8 mouse cellular contexts compared by ENCODE assay signal in the genomic region with DNA sequence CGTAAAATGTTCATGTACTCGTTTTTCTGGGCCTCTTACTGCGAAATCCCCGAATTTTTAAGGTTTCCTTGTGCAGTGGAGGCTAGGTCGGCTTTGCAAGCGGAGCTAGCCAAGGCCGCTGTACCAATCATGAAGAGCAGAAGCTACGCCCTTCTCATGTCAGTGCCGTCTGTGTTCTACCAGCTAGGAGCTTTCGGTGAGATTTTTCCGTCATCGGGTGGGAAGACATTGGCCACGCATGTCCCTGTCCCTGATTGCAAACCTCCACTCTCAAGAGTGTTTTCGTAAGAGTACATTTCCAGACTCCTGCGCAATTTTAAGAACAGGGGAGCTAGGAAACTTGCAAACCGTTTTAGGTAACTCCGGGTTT. TPM values are rescaled to one million over a fixed set of nuclear protein-coding genes. Genes with fewer than 3 reads are reported as not detected.
DNase-seq lines count a peak whose midpoint lies in the region; ATAC-seq and TF ChIP-seq lines count a peak whose summit lies in the region.

No protein-coding gene starts in this region.

- H3ac ChIP-seq in C2C12 (ENCODE audit: control insufficient read depth, insufficient read length, low read depth): peak overlapping the region; percentile 56

- TF ChIP-seq CTCF in C2C12 (IDR thresholded peaks at IDR 0.05; ENCODE audit: control insufficient read depth, insufficient read depth, insufficient read length) (no peak), Patski (IDR thresholded peaks at IDR 0.05) (no peak)
- TF ChIP-seq CTCF in lung, adult 2 months (IDR thresholded peaks at IDR 0.05; ENCODE audit: insufficient read depth, low read length): no peak

- 1% methylated on average over 17 of the region's 17 CpGs for WGBS in embryonic facial prominence, embryonic 10.5 days
- whole genome bisulfite sequencing in heart, embryonic 16.5 days: 2% methylated on average over 17 of the region's 17 CpGs
- WGBS in lung, adult 2 months: 1% methylated on average over 17 of the region's 17 CpGs
- under 1% methylated on average over 17 of the region's 17 CpGs for WGBS in neural tube, embryonic 13.5 days

- H3K9me3 ChIP-seq in embryonic facial prominence, embryonic 10.5 days: no peaks in the 10 kb centered on the region
- H3K9me3 ChIP-seq in heart, embryonic 16.5 days (replicated peaks; ENCODE audit: control insufficient read depth, low read length): no peaks in the 10 kb centered on the region
- no peaks in the 10 kb centered on the region for H3K9me3 ChIP-seq in neural tube, embryonic 13.5 days

- H3K4me3 ChIP-seq in C2C12 (ENCODE audit: insufficient read depth, poor library complexity, severe bottlenecking): peak overlapping the region; percentile 33
- H3K4me3 ChIP-seq in embryonic facial prominence, embryonic 10.5 days: peak overlapping the region; percentile 94
- peak overlapping the region; percentile 99 for H3K4me3 ChIP-seq in heart, embryonic 16.5 days (ENCODE audit: low read length)
- H3K4me3 ChIP-seq in lung, adult 2 months (replicated peaks; ENCODE audit: extremely low read depth, low read depth, low read length): peak overlapping the region; percentile 54
- H3K4me3 ChIP-seq in neural tube, embryonic 13.5 days: peak overlapping the region; percentile 89

- in situ Hi-C loops in Patski (cut with MboI; ENCODE audit: low pct_unique_long_range_greater_than_20kb): loop anchor here (5.0 kb wide), 3 partner anchors 77 to 377 kb away; a partner anchor contains a TSS

- peaks cover 28% of the 10 kb centered on the region for H3K4me1 ChIP-seq in embryonic facial prominence, embryonic 10.5 days
- H3K4me1 ChIP-seq in heart, embryonic 16.5 days (ENCODE audit: control insufficient read depth, insufficient read depth, low read length): peaks cover 29% of the 10 kb centered on the region
- H3K4me1 ChIP-seq in lung, adult 2 months (ENCODE audit: control insufficient read depth, insufficient read depth, low read length): peaks cover 5% of the 10 kb centered on the region
- peaks cover 39% of the 10 kb centered on the region for H3K4me1 ChIP-seq in neural tube, embryonic 13.5 days (replicated peaks)

- no peak for DNase-seq in Patski (ENCODE audit: low read depth, low spot score)
- peak; percentile 54 for DNase-seq in embryonic facial prominence, embryonic 10.5 days (ENCODE audit: low spot score)
- peak; percentile 48 to 62 for DNase-seq in kidney, postnatal 36 days
- DNase-seq in lung, adult 2 months: peak; percentile 53
- peak; percentile 51 for DNase-seq in thymus, postnatal 14 days

- peaks cover 26% of the 10 kb centered on the region for H3K79me3 ChIP-seq in C2C12 (ENCODE audit: low read depth)

- peak overlapping the region; percentile 80 for H3K9ac ChIP-seq in heart, embryonic 16.5 days (ENCODE audit: low read length)
- peak overlapping the region; percentile 75 for H3K9ac ChIP-seq in neural tube, embryonic 13.5 days

- H3K36me3 ChIP-seq in C2C12 (ENCODE audit: control insufficient read depth, insufficient read depth): no peaks in the 10 kb centered on the region
- no peaks in the 10 kb centered on the region for H3K36me3 ChIP-seq in embryonic facial prominence, embryonic 10.5 days (replicated peaks)
- H3K36me3 ChIP-seq in heart, embryonic 16.5 days (ENCODE audit: control insufficient read depth, insufficient read depth): no peaks in the 10 kb centered on the region
- no peaks in the 10 kb centered on the region for H3K36me3 ChIP-seq in neural tube, embryonic 13.5 days

- TF ChIP-seq POLR2A in lung, adult 2 months (IDR thresholded peaks at IDR 0.05; ENCODE audit: borderline replicate concordance, extremely low read depth, low read depth, low read length): 0 out of 2 replicates have a peak, but pooled peaks have one; percentile 23

- ATAC-seq in Patski: peak; percentile 18
- ATAC-seq in heart, embryonic 16.5 days (replicated peaks; ENCODE audit: extremely low read depth, insufficient read depth, low FRiP score): peak; percentile 28
- peak; percentile 49 for ATAC-seq in neural tube, embryonic 13.5 days (ENCODE audit: low read depth)

- no peaks in the 10 kb centered on the region for H3K27me3 ChIP-seq in C2C12 (ENCODE audit: control insufficient read depth, insufficient read depth, insufficient read length)
- no peaks in the 10 kb centered on the region for H3K27me3 ChIP-seq in Patski
- no peaks in the 10 kb centered on the region for H3K27me3 ChIP-seq in embryonic facial prominence, embryonic 10.5 days (replicated peaks; ENCODE audit: low read depth, poor library complexity, severe bottlenecking)
- no peaks in the 10 kb centered on the region for H3K27me3 ChIP-seq in heart, embryonic 16.5 days (ENCODE audit: control insufficient read depth, insufficient read depth, low read length)
- H3K27me3 ChIP-seq in neural tube, embryonic 13.5 days: no peaks in the 10 kb centered on the region

- CTCF ChIA-PET in Patski (lab: Charles Lee): interaction anchor here (0.9 to 8.6 kb wide), 5 partner anchors 9 to 78 kb away, joined by 3 to 54 read pairs (median 4); a partner anchor contains a TSS

- H3K4me2 ChIP-seq in heart, embryonic 16.5 days (ENCODE audit: low read depth, low read length): peak overlapping the region; percentile 77
- H3K4me2 ChIP-seq in neural tube, embryonic 13.5 days: peak overlapping the region; percentile 56

- peak overlapping the region; percentile 83 for H3K27ac ChIP-seq in embryonic facial prominence, embryonic 10.5 days (replicated peaks)
- peak overlapping the region; percentile 98 for H3K27ac ChIP-seq in heart, embryonic 16.5 days (ENCODE audit: low read length)
- peak overlapping the region; percentile 87 for H3K27ac ChIP-seq in neural tube, embryonic 13.5 days (replicated peaks)

- POLR2A ChIA-PET in Patski (lab: Charles Lee): interaction anchor here (1.6 kb wide), 1 partner anchor 24 kb away, joined by 4 read pairs; no protein-coding TSS in a partner anchor

- peaks cover 43% of the 10 kb centered on the region for H3K79me2 ChIP-seq in C2C12 (ENCODE audit: control insufficient read depth, insufficient read depth)

TF ChIP-seq in C2C12, 6 proteins besides CTCF, POLR2A, EP300 and RAD21:
- TF ChIP-seq MYOG (IDR thresholded peaks at IDR 0.05; ENCODE audit: control insufficient read depth, extremely low read depth, insufficient read length) (no peak), MYOD1 (IDR thresholded peaks at IDR 0.05; ENCODE audit: control insufficient read depth, insufficient read length, low read depth) (no peak), FOSL1 (IDR thresholded peaks at IDR 0.05; ENCODE audit: insufficient read depth, low read length, poor library complexity, severe bottlenecking) (no peak), MAX (IDR thresholded peaks at IDR 0.05) (no peak), CEBPB (IDR thresholded peaks at IDR 0.05; ENCODE audit: low read depth) (no peak), USF1 (IDR thresholded peaks at IDR 0.05; ENCODE audit: low read depth) (no peak)

RNA-seq across cellular contexts. Expression of a gene that starts 0.6 kb away (rescaled TPM):
- polyA plus RNA-seq in C2C12 (2012; fragmentation: generic; extraction: Trizol) (9.1 TPM), Patski (2021) (65.2 TPM)
- 44.0 and 44.4 TPM in 2 replicates for polyA plus RNA-seq in embryonic facial prominence, embryonic 10.5 days (2016; fragmentation: Nextera tagmentation; extraction: Ambion mirVana)
- 48.0 and 51.6 TPM in 2 replicates for polyA plus RNA-seq in heart, embryonic 16.5 days (2015; fragmentation: Nextera tagmentation; extraction: Ambion mirVana)
- 5.6 and 9.8 TPM in 2 replicates for polyA plus RNA-seq in lung, adult 2 months (2012; rRNA removed)
- polyA plus RNA-seq in neural tube, embryonic 13.5 days (2015; fragmentation: Nextera tagmentation; extraction: Ambion mirVana): 50.2 and 57.9 TPM in 2 replicates

RNA-seq across cellular contexts. Expression of a gene that starts 50.4 kb away (rescaled TPM):
- polyA plus RNA-seq in C2C12 (2012; fragmentation: generic; extraction: Trizol) (20.0 TPM), Patski (2021) (51.9 TPM)
- polyA plus RNA-seq in embryonic facial prominence, embryonic 10.5 days (2016; fragmentation: Nextera tagmentation; extraction: Ambion mirVana): 52.1 and 60.8 TPM in 2 replicates
- polyA plus RNA-seq in heart, embryonic 16.5 days (2015; fragmentation: Nextera tagmentation; extraction: Ambion mirVana): 56.6 and 62.4 TPM in 2 replicates
- 42.0 and 73.5 TPM in 2 replicates for polyA plus RNA-seq in lung, adult 2 months (2012; rRNA removed)
- 16.2 and 20.0 TPM in 2 replicates for polyA plus RNA-seq in neural tube, embryonic 13.5 days (2015; fragmentation: Nextera tagmentation; extraction: Ambion mirVana)

Comparison
In these comparisons a context has a peak if more than half of its experiments do, and no peak if none do; other contexts are left out.
1. H3K4me3 ChIP-seq: peak in every context shown above with its lines; median percentile 99 in heart, embryonic 16.5 days; 94 in embryonic facial prominence, embryonic 10.5 days; 89 in neural tube, embryonic 13.5 days; 54 in lung, adult 2 months; 33 in C2C12.